Mouse (Mus musculus): ENCODE results near the gene Tenm4. TPM values are rescaled to one million over a fixed set of nuclear protein-coding genes. Genes with fewer than 3 reads are reported as not detected.

Tenm4 gene
- polyA plus RNA-seq, 1 experiment from 2014 or later, result 41.4 TPM

DNA sequence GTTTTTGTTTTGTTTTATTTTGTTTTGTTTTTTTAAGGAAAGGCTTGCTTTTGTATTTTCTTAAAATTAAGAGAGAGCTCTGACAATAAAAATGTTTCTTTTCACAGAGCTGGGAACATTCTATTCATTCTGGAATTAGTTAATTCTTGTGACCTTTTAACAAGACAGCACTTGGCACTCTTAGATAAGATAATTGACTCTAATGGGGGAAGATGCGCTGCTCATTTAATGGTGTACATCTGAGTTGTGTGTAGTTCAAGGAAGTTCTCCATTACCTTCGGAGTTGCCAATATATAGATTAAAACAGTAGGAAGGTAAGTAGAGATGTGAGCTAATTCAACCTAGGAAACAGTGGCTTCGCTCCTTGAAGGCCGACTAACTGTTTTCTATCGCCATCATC is 554.6 kb downstream of the Tenm4 start:
- H3K9ac ChIP-seq (ENCODE audit: low read depth, low read length), result no peak overlapping the region
- WGBS, result 91% methylated on average over 5 of the region's 5 CpGs
- no peak overlapping the region for H3K27ac ChIP-seq (ENCODE audit: low read length)
- peaks cover under 1% of the 10 kb centered on the region; the same call in 1 of the 2 replicates for H3K4me1 ChIP-seq (ENCODE audit: control insufficient read depth, insufficient read depth, low read length)
- H3K9me3 ChIP-seq (replicated peaks; ENCODE audit: control insufficient read depth, low read length, poor library complexity, severe bottlenecking), result no peaks in the 10 kb centered on the region
- no peak overlapping the region for H3K4me3 ChIP-seq (ENCODE audit: low read depth, low read length)
- H3K4me2 ChIP-seq (ENCODE audit: low read length), result no peak overlapping the region
- H3K36me3 ChIP-seq (ENCODE audit: control insufficient read depth, insufficient read depth, low read length), result no peaks in the 10 kb centered on the region
- no peak for ATAC-seq
- no peaks in the 10 kb centered on the region for H3K27me3 ChIP-seq (ENCODE audit: control insufficient read depth, insufficient read depth, low read depth, low read length)

DNA sequence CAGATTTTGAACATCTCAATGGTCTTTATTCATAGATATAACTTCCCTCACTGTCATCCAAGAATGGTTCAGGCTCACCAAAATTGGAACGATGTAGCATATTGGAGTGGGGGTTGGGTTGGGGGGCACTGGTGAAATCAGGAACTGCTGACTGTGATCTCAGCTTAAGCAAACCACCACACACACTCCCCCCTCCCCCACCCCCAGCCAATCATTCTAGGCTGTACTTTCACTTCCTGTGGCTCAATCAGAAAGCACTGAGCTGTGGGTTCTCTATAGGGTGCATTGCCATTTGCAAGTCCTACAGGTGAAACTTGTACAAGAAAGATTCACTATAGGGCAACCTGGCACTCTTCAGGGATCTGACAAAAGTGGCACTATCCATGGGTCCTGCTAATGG is 559.3 kb downstream of the Tenm4 start:
- no peak overlapping the region for H3K4me3 ChIP-seq (ENCODE audit: low read depth, low read length)
- H3K4me2 ChIP-seq (ENCODE audit: low read length), result no peak overlapping the region
- 96% methylated on average over 1 of the region's 1 CpGs for WGBS
- no peaks in the 10 kb centered on the region for H3K4me1 ChIP-seq (ENCODE audit: control insufficient read depth, insufficient read depth, low read length)
- H3K9me3 ChIP-seq (replicated peaks; ENCODE audit: control insufficient read depth, low read length, poor library complexity, severe bottlenecking), result no peaks in the 10 kb centered on the region
- no peak overlapping the region for H3K27ac ChIP-seq (ENCODE audit: low read length)
- H3K27me3 ChIP-seq (ENCODE audit: control insufficient read depth, insufficient read depth, low read depth, low read length), result no peaks in the 10 kb centered on the region
- no peak for ATAC-seq
- no peaks in the 10 kb centered on the region for H3K36me3 ChIP-seq (ENCODE audit: control insufficient read depth, insufficient read depth, low read length)
- H3K9ac ChIP-seq (ENCODE audit: low read depth, low read length), result no peak overlapping the region

DNA sequence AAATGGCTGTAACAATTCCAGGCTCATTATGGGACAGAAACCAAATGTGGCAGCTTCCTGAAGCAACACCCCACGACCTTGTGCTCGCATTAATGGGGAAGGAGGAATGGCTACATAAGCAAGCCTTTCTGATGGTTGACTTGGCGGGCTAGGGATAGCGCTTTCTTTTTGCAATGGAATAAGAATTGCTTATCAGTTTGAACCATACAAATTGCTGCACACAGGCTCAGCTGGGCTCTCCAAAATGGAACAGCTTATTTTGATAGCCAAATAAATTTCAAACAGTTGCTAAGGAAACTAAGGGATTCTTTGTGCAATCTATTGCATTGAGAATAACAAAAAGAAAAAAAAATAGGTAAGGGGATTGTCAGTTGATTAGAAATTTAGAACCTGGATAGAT is 560.9 kb downstream of the Tenm4 start:
- Histone ChIP-seq H3K9ac (ENCODE audit: low read depth, low read length) (no peak overlapping the region), H3K4me1 (ENCODE audit: control insufficient read depth, insufficient read depth, low read length) (no peaks in the 10 kb centered on the region), H3K36me3 (ENCODE audit: control insufficient read depth, insufficient read depth, low read length) (no peaks in the 10 kb centered on the region), H3K4me2 (ENCODE audit: low read length) (no peak overlapping the region), H3K27me3 (ENCODE audit: control insufficient read depth, insufficient read depth, low read depth, low read length) (no peaks in the 10 kb centered on the region), H3K9me3 (replicated peaks; ENCODE audit: control insufficient read depth, low read length, poor library complexity, severe bottlenecking) (no peaks in the 10 kb centered on the region), H3K4me3 (ENCODE audit: low read depth, low read length) (no peak overlapping the region), H3K27ac (ENCODE audit: low read length) (no peak overlapping the region)
- ATAC-seq, result no peak
- WGBS, result 73% methylated on average over 4 of the region's 4 CpGs

- Histone ChIP-seq H3K4me3 (ENCODE audit: low read depth, low read length) (no peak overlapping the region), H3K36me3 (ENCODE audit: control insufficient read depth, insufficient read depth, low read length) (no peaks in the 10 kb centered on the region), H3K27me3 (ENCODE audit: control insufficient read depth, insufficient read depth, low read depth, low read length) (no peaks in the 10 kb centered on the region), H3K9me3 (replicated peaks; ENCODE audit: control insufficient read depth, low read length, poor library complexity, severe bottlenecking) (no peaks in the 10 kb centered on the region), H3K4me2 (ENCODE audit: low read length) (no peak overlapping the region), H3K9ac (ENCODE audit: low read depth, low read length) (no peak overlapping the region), H3K27ac (ENCODE audit: low read length) (no peak overlapping the region), H3K4me1 (ENCODE audit: control insufficient read depth, insufficient read depth, low read length) (no peaks in the 10 kb centered on the region)
- ATAC-seq, result no peak
- 77% methylated on average over 7 of the region's 7 CpGs for WGBS
Observed at GRCm38 (mm10) chr7:96734315-96735058, 563.4 kb downstream of the Tenm4 start.

DNA sequence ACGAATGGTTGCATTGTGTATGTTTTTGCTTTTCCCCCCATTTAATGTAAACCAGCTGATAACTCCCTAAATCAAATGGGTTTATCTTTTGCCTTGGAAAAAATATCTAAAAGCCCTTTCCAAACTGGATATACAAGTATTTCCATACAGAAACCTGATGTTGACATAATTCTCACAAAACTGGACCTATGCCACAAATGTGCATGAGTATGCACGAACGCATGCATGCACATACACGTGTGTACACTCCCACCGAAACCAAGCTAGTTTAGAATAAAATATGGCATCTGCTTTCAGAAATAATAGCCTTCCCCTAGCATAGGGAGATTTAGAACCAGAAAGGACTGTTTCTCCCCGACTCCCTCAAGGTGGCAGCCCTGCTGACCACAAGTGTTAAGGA is 569.6 kb downstream of the Tenm4 start:
- no peak overlapping the region for H3K27ac ChIP-seq (ENCODE audit: low read length)
- 87% methylated on average over 6 of the region's 6 CpGs for WGBS
- peaks cover 4% of the 10 kb centered on the region for H3K4me1 ChIP-seq (ENCODE audit: control insufficient read depth, insufficient read depth, low read length)
- no peaks in the 10 kb centered on the region for H3K36me3 ChIP-seq (ENCODE audit: control insufficient read depth, insufficient read depth, low read length)
- no peak overlapping the region for H3K4me2 ChIP-seq (ENCODE audit: low read length)
- no peak overlapping the region for H3K9ac ChIP-seq (ENCODE audit: low read depth, low read length)
- no peaks in the 10 kb centered on the region for H3K27me3 ChIP-seq (ENCODE audit: control insufficient read depth, insufficient read depth, low read depth, low read length)
- ATAC-seq, result no peak
- no peak overlapping the region for H3K4me3 ChIP-seq (ENCODE audit: low read depth, low read length)
- H3K9me3 ChIP-seq (replicated peaks; ENCODE audit: control insufficient read depth, low read length, poor library complexity, severe bottlenecking), result no peaks in the 10 kb centered on the region

GRCm38 (mm10) chr7:96742221-96742620 is 571.2 kb downstream of the Tenm4 start:
- no peak overlapping the region for H3K4me3 ChIP-seq (ENCODE audit: low read depth, low read length)
- H3K4me1 ChIP-seq (ENCODE audit: control insufficient read depth, insufficient read depth, low read length), result peaks cover 8% of the 10 kb centered on the region
- no peak for ATAC-seq
- H3K4me2 ChIP-seq (ENCODE audit: low read length), result no peak overlapping the region
- no peaks in the 10 kb centered on the region for H3K9me3 ChIP-seq (replicated peaks; ENCODE audit: control insufficient read depth, low read length, poor library complexity, severe bottlenecking)
- H3K9ac ChIP-seq (ENCODE audit: low read depth, low read length), result no peak overlapping the region
- no peaks in the 10 kb centered on the region for H3K36me3 ChIP-seq (ENCODE audit: control insufficient read depth, insufficient read depth, low read length)
- H3K27me3 ChIP-seq (ENCODE audit: control insufficient read depth, insufficient read depth, low read depth, low read length), result no peaks in the 10 kb centered on the region
- WGBS, result 66% methylated on average over 7 of the region's 7 CpGs
- H3K27ac ChIP-seq (ENCODE audit: low read length), result no peak overlapping the region

- H3K36me3 ChIP-seq (ENCODE audit: control insufficient read depth, insufficient read depth, low read length), result no peaks in the 10 kb centered on the region
- no peak overlapping the region for H3K4me2 ChIP-seq (ENCODE audit: low read length)
- WGBS, result 24% methylated on average over 6 of the region's 6 CpGs
- H3K4me3 ChIP-seq (ENCODE audit: low read depth, low read length), result no peak overlapping the region
- ATAC-seq, result peak; percentile 69
- no peaks in the 10 kb centered on the region for H3K9me3 ChIP-seq (replicated peaks; ENCODE audit: control insufficient read depth, low read length, poor library complexity, severe bottlenecking)
- H3K27ac ChIP-seq (ENCODE audit: low read length), result peak overlapping the region; percentile 50; the same call in 1 of the 2 replicates
- H3K27me3 ChIP-seq (ENCODE audit: control insufficient read depth, insufficient read depth, low read depth, low read length), result no peaks in the 10 kb centered on the region
- peaks cover 8% of the 10 kb centered on the region for H3K4me1 ChIP-seq (ENCODE audit: control insufficient read depth, insufficient read depth, low read length)
- H3K9ac ChIP-seq (ENCODE audit: low read depth, low read length), result no peak overlapping the region
Observed at GRCm38 (mm10) chr7:96745956-96746355, 574.9 kb downstream of the Tenm4 start.

GRCm38 (mm10) chr7:96746706-96747105 is 575.7 kb downstream of the Tenm4 start:
- Histone ChIP-seq H3K9ac (ENCODE audit: low read depth, low read length) (no peak overlapping the region), H3K36me3 (ENCODE audit: control insufficient read depth, insufficient read depth, low read length) (no peaks in the 10 kb centered on the region), H3K9me3 (replicated peaks; ENCODE audit: control insufficient read depth, low read length, poor library complexity, severe bottlenecking) (no peaks in the 10 kb centered on the region), H3K4me1 (ENCODE audit: control insufficient read depth, insufficient read depth, low read length) (peaks cover 8% of the 10 kb centered on the region), H3K27ac (ENCODE audit: low read length) (no peak overlapping the region), H3K4me3 (ENCODE audit: low read depth, low read length) (no peak overlapping the region), H3K4me2 (ENCODE audit: low read length) (no peak overlapping the region), H3K27me3 (ENCODE audit: control insufficient read depth, insufficient read depth, low read depth, low read length) (no peaks in the 10 kb centered on the region)
- ATAC-seq, result no peak
- WGBS, result 84% methylated on average over 4 of the region's 4 CpGs

- Histone ChIP-seq H3K9me3 (replicated peaks; ENCODE audit: control insufficient read depth, low read length, poor library complexity, severe bottlenecking) (no peaks in the 10 kb centered on the region), H3K9ac (ENCODE audit: low read depth, low read length) (no peak overlapping the region), H3K36me3 (ENCODE audit: control insufficient read depth, insufficient read depth, low read length) (no peaks in the 10 kb centered on the region), H3K4me3 (ENCODE audit: low read depth, low read length) (no peak overlapping the region), H3K4me2 (ENCODE audit: low read length) (no peak overlapping the region), H3K27me3 (ENCODE audit: control insufficient read depth, insufficient read depth, low read depth, low read length) (no peaks in the 10 kb centered on the region), H3K27ac (ENCODE audit: low read length) (no peak overlapping the region), H3K4me1 (ENCODE audit: control insufficient read depth, insufficient read depth, low read length) (peaks cover 8% of the 10 kb centered on the region)
- 77% methylated on average over 6 of the region's 7 CpGs for WGBS
- ATAC-seq, result peak; percentile 22; the same call in 1 of the 2 replicates
Observed at GRCm38 (mm10) chr7:96748538-96749045, 577.5 kb downstream of the Tenm4 start.
